Mouse (Mus musculus): ENCODE results near the gene Jagn1.

Gene Jagn1

DNA sequence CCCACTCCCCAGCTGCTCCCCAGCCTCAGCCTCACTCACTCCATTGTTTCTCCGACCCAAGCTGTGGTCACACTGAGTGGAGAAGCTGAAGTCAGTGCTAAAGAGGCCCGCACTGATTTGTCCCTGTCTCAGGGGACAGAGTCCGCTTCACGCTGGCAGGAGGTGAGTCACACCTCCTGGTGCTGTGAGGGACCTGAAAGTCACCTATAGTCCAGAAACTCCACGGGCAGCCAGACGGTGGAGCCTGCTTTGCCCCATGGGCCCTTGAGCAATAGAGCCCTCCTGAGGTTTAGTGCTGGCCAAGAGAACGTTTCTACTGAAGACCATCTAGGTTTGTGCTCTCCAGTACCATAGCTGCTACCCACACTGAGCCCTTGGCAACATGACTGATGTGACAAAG, 7.7 kb upstream of the Jagn1 start:
- DNase-seq (ENCODE audit: low read depth, low spot score), result no peak

DNA sequence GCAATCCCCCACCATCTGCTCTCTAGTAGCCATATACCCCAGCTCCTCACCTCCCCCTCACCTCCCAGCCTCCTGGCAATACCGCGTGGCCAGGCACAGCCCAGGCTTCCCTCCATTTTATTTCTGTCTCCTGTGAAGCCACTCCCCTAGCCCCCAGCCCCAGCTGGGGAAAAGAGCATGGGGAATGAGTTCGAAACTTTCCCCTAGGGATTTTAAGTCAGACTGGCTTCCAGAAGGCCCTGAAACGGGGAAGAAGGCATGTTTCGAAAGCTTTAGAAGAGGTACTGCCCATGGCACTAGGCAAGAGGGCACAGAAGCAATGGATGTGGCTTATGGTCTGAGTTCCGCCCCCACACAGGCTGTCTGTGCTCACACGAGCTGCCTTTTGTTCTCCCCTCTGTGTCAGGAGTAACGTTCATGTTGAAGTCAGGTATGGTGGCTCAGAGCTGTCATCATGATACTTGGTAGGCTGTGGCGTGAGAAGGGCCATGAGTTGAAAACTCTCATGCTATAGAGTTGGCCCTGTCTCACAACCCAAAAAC, 6.6 kb upstream of the Jagn1 start, which contains the start of gene Cidec:
Cidec (minus strand) TSS at position 97 of the 542 bp plus-strand sequence.
- DNase-seq (ENCODE audit: low read depth, low spot score), result no peak

DNA sequence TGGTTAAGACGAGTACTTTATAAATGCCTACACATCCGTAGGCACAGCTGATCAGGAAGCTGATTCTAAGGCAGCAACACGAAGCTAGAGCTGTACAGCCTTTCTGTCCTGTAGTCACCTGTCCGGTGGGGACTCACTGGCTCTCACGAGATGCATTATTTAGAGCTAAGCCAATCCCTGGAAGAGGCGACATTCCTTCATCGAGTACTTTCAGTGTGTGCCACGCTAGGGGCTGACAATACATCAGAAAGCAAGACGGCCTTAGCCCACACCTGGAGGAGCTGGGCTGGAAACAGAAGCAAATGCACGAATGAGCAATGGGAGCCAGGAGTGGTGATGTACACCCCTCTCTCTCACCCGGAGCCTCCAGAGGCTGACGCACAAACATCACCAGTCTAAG, 5.2 kb upstream of the Jagn1 start:
- DNase-seq (ENCODE audit: low read depth, low spot score), result no peak

DNA sequence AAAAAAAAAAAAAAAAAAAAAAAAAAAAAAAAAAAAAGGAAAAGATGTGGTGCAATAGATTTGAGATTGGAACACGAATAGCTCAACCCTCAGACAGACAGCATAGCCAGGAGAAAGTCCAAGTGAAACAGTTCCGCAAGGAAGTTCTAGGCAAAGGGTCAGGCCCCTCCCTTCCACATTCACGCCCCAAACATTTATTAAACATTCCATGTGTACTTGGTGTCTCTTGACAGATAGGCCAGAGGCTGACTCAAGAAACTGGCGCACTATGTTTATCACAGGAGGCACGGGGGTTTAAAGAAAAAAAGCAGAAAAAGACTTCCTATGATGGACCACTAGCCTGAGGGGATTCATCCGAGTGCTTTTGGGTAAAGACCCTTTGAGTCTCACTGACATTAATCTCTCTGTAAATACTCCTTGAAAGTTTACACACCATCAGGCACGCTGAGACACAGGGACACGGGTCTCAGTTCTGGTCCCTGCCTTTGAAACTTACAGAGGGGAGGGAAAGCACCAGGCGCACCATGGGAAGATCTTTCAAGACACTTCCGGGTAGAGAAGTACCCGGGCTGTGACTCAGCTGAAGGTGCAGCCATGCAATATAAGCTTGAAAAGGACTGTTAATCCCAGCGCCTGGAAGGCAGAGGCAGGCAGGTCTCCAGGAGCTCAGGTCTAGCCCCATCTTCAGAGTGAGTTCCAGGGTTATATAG, 3.5 kb upstream of the Jagn1 start:
- DNase-seq (ENCODE audit: low read depth, low spot score), result no peak

DNA sequence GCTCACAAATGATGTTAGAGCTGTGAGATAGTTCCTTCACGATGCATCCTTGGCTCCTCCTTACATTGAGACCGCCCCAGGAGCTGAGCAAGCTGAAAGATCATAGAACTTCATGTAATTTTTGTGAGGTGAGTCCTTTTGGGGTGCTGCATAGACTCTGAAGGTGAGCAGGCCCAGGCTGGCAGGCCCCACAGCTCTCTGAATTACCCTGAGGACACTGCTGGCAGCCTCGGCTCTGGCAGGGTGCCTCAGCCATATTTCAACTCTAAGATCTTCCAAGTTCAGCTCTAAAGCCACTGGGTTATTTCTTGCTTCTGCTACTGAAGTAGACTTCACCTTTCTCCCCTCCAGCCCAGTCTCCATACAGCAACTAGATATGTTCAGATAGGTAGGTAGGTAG, 1.7 kb upstream of the Jagn1 start:
- DNase-seq (ENCODE audit: low read depth, low spot score), result no peak

DNA sequence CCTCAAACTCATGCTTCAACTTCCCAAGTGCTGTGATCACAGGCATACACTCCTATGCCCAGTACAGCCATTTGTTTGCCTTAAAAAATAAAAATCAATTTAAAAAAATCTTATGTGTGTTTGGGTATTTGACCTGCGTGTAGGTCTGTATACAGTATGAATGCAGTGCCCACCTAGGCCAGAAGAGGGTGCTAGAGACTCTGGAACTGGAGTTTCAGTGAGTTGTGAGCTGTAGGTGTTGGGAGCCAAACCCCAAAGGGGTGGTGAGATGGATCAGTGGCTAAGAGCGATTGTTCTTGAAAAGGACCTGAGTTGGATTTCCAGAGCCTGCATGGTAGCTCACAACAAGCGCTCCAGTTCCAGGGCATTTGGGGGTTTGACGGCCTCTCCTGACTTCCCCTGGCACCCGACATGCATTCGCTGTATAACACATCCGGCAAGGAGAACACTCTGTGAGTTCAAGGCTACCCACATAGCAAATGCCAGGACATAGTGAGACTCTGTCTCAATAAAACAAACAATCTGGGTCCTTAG, 1.2 kb upstream of the Jagn1 start:
- DNase-seq (ENCODE audit: low read depth, low spot score), result peak; percentile 54

DNA sequence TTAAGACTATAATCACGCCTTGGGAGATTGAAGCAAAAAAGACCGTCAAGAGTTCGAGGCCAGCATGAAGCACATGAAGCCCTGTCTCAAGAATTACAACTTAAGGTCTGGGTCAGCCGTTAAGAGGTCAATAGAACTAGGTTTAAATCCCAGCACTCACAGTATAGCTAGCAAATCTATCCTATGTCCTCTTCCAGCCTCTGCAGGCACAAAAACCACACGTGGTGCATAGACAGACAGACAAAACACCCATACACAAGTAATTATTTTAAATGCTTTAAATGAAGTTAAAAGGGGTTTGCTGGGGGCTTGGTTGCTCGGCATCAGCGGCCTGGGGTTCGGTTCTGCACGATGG, 305 bp upstream of the Jagn1 start:
- DNase-seq (ENCODE audit: low read depth, low spot score), result peak; percentile 2

DNA sequence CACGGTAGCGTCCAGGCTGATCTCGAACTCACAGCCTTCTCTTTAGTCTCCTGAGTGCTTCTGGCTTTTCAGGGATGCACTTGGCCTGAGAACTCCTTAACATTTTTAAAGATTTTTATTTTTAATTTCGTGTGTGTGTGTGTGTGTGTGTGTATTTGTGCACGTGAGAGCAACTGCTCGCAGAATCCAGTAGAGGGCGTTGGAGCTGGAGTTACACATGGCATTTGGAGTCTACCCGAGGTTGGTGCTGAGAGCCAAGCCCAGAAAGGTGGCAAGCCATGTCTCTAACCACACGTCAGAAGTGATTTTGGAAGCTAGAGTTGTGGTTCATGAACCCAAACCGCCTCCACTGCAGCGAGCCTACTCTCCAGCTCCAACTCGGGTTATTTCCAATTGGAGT, 722 bp downstream of the Jagn1 start:
- no peak for DNase-seq (ENCODE audit: low read depth, low spot score)

DNA sequence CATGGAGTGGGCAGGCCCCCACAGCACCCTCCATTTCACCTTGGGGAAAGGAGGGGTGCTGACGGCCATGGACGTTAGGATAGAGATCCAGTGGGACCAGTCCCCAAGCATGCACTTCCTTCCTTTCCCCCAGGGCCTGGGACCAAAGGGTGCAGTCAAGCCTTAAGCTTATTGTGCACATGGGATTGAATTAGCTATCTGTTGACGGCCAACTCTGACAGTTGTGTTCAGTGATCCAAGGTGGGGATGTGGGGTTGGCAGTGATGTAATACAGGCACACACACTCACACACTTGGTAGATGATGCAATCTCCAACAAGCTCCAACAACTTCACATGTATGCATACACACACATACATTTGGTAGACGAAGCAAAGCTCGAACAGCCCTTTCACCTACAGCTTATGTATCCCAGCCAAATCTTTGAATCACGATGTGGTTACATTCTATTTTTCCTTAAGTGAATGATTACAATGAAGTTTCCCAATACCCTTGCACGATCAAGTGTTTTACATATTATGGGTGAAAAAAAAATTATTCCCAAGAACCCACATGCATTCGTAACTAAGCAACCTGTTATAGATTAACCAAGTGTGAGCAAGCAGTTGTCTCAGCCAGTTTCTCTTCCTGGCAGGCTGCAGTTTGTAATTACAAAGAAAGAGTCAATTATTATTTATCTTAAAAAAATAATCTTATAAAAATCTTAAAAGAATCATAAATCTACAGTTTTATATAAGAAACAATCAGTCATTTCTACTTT, 2.0 kb downstream of the Jagn1 start:
- no peak for DNase-seq (ENCODE audit: low read depth, low spot score)

DNA sequence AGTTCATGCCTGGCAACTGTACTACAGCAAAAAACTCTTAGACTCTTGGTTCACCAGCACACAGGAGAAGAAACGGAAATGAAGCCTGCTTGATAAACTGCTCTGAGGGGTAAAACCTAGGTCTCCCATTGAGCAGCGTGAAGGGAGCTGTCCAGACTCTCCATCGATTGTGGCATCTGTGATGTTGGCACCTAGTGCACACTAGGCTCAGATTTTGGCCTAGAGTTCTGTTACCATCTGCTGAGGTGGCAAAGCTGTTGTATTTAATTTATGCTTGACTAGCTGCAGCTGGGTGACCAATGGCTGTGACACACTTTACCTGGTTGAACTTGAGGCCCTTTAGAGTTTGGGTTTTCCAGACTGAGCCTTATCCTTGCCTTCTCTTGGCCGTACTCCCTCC, 5.3 kb downstream of the Jagn1 start:
- DNase-seq (ENCODE audit: low read depth, low spot score), result no peak

DNA sequence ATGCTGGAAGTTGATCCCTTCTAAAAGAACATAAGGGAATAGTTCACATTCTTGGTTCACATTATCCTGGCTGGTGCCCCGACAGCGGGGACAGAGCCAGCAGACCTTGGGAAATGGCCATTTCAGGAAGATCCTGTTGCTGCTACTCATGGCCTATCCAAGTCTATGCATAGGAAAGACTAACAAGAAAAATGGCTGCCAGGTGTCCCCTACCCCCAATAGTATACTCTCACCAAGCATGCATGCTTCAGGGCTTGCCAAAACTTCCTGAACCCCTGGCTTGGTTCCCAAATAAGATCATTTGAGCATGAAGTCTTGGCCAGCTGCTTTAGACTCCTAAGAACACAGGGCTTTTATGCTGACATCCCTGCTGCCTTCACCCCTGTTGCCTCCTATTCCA, 9.5 kb downstream of the Jagn1 start:
- no peak for DNase-seq (ENCODE audit: low read depth, low spot score)

DNA sequence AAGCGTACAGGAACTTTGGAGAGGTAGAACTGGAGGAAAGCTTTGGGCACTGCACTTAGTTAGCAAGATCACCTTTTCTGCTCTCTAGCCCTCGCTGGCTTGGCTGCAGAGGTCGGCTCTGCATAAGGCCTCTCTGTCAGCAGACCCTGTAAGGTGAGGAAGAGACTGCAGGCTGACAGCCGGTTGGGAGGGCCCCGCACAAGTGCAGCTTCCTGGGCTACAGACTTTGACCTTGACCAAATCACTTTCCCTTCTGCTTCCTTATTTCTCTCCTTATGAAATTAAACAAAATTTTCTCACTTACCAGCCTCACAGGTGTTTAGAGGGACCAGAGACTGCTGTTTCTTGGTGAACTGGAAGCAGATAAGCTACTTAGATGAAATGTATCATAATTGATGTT, 12.6 kb downstream of the Jagn1 start:
- no peak for DNase-seq (ENCODE audit: low read depth, low spot score)

DNA sequence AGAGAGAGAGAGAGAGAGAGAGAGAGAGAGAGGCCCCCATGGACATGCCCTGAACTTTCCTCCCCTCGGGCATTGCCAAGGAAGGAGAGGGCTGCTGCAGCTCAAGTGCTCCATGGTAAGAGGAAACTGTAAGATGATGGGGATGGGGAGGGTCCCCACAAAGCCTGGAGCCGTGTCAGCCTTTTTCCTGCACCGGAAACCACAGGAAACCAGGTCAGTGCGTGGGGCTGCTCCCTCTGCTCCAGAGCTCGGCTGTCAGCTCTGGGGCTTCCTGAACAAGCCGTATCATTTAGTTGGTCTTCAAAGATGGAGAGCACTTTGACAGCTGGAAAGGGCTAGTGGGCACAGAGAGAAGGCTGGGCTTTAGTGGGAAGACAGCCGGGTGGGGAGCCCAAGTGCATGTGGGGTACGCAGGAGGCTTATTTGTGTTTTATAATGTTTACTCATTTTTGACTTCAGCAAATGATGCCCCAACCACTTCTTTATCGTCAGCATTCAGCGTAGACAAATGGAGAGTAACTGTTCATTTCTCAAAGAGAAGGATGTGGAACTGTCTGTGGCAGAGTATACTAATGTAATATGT, 15.7 kb downstream of the Jagn1 start, which contains the start of gene Il17re:
Il17re (plus strand) TSS at position 533 of the 583 bp plus-strand sequence.
- DNase-seq (ENCODE audit: low read depth, low spot score), result no peak

DNA sequence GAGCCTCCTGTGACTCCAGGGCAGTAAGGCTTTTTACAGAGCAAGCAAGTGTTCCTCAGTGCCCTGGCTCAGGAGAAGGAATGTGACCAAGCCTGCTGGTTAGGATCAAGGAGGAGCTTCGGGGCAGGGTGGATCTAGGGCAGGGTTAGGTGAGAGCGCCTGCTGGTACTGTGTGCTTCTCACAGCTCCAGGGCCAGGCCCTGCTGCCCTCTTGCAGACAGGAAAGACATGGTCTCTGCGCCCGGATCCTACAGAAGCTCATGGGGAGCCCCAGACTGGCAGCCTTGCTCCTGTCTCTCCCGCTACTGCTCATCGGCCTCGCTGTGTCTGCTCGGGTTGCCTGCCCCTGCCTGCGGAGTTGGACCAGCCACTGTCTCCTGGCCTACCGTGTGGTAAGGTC, 16.3 kb downstream of the Jagn1 start:
- DNase-seq (ENCODE audit: low read depth, low spot score), result no peak

DNA sequence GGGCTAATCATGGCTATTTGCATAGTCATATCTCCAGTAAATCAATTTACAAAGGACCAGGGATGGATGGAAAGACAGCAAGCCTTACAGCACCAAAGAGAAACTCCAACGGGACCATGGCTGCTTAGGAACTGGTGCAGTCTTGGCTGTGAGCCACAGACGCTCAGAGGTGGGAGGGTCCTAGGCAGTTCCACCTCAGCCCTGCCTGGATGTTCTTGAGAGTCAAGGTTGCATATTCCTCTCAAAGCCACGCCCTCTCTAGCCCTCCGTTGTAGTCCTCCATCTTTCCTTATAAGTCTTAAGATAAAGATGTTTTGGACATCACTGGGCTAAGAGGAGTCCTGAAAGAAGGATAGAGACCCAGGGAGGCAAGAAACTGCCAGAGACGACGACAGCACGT, 21.7 kb downstream of the Jagn1 start:
- DNase-seq (ENCODE audit: low read depth, low spot score), result no peak

DNA sequence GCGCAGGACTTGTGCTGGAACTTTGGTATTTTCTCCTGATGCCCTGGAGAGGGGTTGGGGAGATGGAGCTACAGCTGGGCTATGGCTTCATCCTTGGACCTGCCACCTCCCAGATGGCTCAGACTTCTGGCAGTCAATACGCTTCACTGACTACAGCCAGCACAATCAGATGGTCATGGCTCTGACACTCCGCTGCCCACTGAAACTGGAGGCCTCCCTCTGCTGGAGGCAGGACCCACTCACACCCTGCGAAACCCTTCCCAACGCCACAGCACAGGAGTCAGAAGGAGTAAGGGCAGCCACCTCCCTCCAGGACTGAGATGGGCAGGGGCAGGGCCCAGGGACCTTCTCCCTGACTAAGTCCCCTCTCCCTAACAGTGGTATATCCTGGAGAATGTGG, 23.2 kb downstream of the Jagn1 start:
- DNase-seq (ENCODE audit: low read depth, low spot score), result no peak

DNA sequence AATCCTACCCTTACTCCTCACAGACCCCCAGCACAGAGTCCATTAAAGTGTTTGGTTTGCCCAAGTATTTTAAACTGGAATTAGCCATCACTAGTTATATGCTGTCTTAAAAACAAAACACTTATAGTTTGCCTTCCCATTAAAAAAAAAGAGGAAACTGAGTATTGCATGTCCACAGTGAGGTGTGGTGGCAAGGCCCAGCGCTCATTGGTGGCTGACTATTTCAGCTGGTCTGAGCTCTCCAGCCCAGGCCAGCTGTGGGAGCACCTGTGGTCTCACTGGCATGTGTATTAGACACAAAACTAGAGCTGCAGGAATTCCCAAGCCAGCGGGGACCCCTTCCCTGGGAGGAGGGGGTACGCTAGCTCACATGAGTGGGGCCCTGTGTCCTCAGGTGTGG, 26.1 kb downstream of the Jagn1 start:
- no peak for DNase-seq (ENCODE audit: low read depth, low spot score)

DNA sequence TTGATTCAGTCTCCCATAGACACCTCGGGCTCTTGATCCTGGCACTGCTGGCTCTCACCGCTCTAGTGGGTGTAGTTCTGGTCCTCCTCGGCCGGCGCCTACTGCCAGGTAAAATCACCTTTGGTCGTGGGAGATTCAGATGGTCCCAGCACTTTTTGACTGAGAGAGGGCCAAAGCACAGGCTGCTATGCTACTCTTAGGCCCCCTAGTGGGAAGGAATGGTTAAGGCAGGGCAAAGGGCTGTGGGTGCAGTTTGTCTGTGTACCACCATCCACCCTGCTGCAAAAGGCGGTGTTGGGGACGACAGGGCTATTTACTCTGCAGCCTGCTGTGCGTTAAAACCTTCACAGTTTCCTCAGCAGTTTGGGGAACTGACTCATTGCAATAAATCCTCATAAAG, 26.7 kb downstream of the Jagn1 start:
- DNase-seq (ENCODE audit: low read depth, low spot score), result peak; percentile 61

DNA sequence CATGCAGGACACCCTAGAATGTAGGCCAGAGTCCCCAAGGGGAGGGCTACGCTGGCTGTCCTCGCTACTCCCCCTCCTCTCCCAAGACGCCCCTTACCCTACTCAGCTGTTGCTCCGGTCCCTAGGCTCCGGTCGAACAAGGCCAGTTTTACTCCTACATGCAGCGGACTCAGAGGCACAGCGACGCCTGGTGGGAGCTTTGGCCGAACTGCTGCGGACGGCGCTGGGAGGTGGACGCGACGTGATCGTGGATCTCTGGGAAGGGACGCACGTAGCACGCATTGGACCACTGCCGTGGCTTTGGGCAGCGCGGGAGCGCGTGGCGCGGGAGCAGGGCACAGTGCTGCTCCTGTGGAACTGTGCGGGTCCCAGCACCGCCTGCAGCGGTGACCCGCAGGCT, 27.1 kb downstream of the Jagn1 start:
- peak; percentile 56 for DNase-seq (ENCODE audit: low read depth, low spot score)

DNA sequence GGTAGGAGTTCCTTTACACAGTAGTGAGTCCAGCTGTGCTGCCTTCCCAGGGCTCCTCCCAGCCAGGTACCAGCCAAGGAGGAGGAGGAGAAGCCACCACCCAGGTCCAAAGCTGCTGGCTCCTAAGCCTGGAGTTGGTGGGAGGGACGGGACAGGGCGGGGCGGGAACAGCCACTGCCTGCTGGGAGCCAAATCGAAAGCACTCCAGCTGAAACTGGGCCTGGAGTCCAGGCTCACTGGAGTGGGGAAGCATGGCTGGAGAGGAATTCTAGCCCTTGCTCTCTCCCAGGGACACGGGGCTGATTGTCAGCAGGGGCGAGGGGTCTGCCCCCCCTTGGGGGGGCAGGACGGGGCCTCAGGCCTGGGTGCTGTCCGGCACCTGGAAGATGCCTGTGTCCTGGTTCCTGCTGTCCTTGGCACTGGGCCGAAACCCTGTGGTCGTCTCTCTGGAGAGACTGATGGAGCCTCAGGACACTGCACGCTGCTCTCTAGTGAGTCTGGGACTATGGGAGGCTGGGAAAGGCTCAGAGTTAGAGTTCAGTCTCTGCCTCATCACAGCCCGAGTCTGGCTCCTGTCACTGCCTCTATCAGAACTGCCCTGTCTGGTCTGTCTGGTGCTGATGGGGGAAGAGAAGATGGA, 29.0 kb downstream of the Jagn1 start, which contains the start of gene Il17rc:
Il17rc (plus strand) TSS at position 131 of the 640 bp plus-strand sequence.
- DNase-seq (ENCODE audit: low read depth, low spot score), result no peak

DNA sequence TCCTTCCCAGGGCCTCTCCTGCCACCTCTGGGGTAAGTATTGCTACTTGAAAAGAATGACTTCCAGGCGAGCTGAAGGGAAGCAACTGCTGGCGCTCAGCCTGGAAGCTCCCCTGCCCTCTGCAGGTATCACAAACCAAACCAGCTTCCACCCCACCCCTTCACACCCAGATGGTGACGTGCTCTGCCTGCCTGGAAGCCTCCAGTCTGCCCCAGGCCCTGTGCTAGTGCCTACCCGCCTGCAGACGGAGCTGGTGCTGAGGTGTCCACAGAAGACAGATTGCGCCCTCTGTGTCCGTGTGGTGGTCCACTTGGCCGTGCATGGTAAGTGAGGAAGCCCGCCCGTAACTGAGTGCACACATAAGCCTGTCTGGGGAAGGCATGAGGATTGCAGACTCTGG, 29.7 kb downstream of the Jagn1 start:
- DNase-seq (ENCODE audit: low read depth, low spot score), result no peak

DNA sequence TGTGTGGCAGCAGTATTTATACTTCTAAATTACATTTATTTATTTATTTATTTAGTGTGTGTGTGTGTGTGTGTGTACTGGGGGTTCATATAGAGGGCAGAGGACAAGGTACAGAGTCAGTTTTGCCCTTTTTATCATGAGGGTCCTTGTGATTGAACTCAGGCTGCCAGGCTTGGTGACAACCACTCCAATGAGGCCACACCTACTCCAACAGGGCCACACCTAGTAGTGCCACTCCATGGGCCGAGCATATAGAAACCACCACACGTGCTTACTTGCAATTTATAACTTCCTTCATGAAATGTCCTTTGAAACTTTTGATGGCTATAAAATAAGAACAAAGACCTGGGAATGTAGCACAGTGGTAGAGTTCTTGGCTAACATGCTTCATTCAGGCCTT, 30.9 kb downstream of the Jagn1 start:
- no peak for DNase-seq (ENCODE audit: low read depth, low spot score)

All from embryo, embryonic 11.5 days (tissue).